ENCODE assay signal across 8 mouse cellular contexts in the genomic region with DNA sequence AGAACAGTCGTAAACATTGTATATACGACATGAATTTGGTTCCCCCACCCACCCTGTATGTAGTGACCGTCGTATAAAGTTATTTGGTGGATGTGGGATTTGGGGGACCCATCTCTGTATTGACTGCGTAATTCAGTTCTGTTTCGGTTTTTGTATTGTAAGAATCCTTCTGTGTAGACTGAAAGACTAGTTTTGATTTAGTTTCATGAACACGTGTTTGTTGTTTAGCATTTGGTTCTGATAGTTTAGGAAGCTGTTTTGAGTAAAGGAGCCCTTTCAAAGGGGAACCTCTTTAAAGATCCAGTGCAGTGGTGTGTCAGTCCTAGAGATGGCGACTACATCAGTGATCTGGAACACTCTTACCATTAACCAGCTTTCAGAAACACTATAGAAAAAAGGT. TPM values are rescaled to one million over a fixed set of nuclear protein-coding genes. Genes with fewer than 3 reads are reported as not detected.
A peak's percentile ranks its signal among the peaks of the same experiment; 100 is the strongest.
DNase-seq lines count a peak whose midpoint lies in the region; ATAC-seq and TF ChIP-seq lines count a peak whose summit lies in the region.

No protein-coding gene starts in this region.

- H3K27me3 ChIP-seq in embryonic facial prominence, embryonic 15.5 days, result peaks cover 12% of the 10 kb centered on the region
- H3K27me3 ChIP-seq in limb, embryonic 11.5 days (ENCODE audit: control insufficient read depth, insufficient read depth, low read length), result no peaks in the 10 kb centered on the region

- H3K4me1 ChIP-seq in lung, adult 2 months (ENCODE audit: control insufficient read depth, insufficient read depth, low read length), result peaks cover 12% of the 10 kb centered on the region
- H3K4me1 ChIP-seq in embryonic facial prominence, embryonic 15.5 days, result peaks cover 22% of the 10 kb centered on the region
- peaks cover 10% of the 10 kb centered on the region; the same call in 1 of the 2 replicates for H3K4me1 ChIP-seq in limb, embryonic 11.5 days (ENCODE audit: control insufficient read depth, insufficient read depth, low read length)
- H3K4me1 ChIP-seq in olfactory bulb, adult 2 months (ENCODE audit: control insufficient read depth, insufficient read depth, low read length), result 0 out of 2 replicates have a peak, but pooled peaks cover 2% of the 10 kb centered on the region

- no peak for DNase-seq in lung, adult 2 months
- no peak for DNase-seq in lung, postnatal 4 days
- DNase-seq in limb, embryonic 11.5 days (ENCODE audit: low spot score), result no peak
- no peak for DNase-seq in frontal cortex, postnatal 36 days (ENCODE audit: low spot score in 2 of 2)
- no peak for DNase-seq in urinary bladder, postnatal 36 days (ENCODE audit: low spot score in 2 of 2)
- DNase-seq in left cerebral cortex, adult 8-10 months (ENCODE audit: low spot score in 2 of 2), result no peak

- H3K27ac ChIP-seq in embryonic facial prominence, embryonic 15.5 days (replicated peaks), result no peak overlapping the region
- H3K27ac ChIP-seq in limb, embryonic 11.5 days (replicated peaks; ENCODE audit: low read depth, low read length), result no peak overlapping the region
- H3K27ac ChIP-seq in olfactory bulb, adult 2 months (ENCODE audit: insufficient read depth, low read depth, low read length), result 0 out of 2 replicates have a peak overlapping the region, but pooled peaks have one; percentile 13

- WGBS in lung, adult 2 months, result 18% methylated on average over 8 of the region's 8 CpGs
- 12% methylated on average over 8 of the region's 8 CpGs for WGBS in embryonic facial prominence, embryonic 15.5 days
- WGBS in limb, embryonic 11.5 days, result 17% methylated on average over 8 of the region's 8 CpGs
- 21% methylated on average over 8 of the region's 8 CpGs for WGBS in olfactory bulb, adult 2 months

- peak overlapping the region; percentile 78 for H3K4me3 ChIP-seq in lung, adult 2 months (replicated peaks; ENCODE audit: extremely low read depth, low read depth, low read length)
- H3K4me3 ChIP-seq in embryonic facial prominence, embryonic 15.5 days (replicated peaks), result peak overlapping the region; percentile 90
- peak overlapping the region; percentile 91 for H3K4me3 ChIP-seq in limb, embryonic 11.5 days (ENCODE audit: low read depth, low read length)
- H3K4me3 ChIP-seq in olfactory bulb, adult 2 months (ENCODE audit: insufficient read depth, low read depth, low read length), result peak overlapping the region; percentile 98

- TF ChIP-seq POLR2A in lung, adult 2 months (IDR thresholded peaks at IDR 0.05; ENCODE audit: borderline replicate concordance, extremely low read depth, low read depth, low read length), result no peak
- TF ChIP-seq POLR2A in olfactory bulb, adult 2 months (IDR thresholded peaks at IDR 0.05; ENCODE audit: insufficient read depth, low read depth, low read length), result no peak

- H3K4me2 ChIP-seq in embryonic facial prominence, embryonic 15.5 days (replicated peaks), result peak overlapping the region; percentile 81
- H3K4me2 ChIP-seq in limb, embryonic 11.5 days (ENCODE audit: low read depth, severe bottlenecking), result peak overlapping the region; percentile 69

- no peaks in the 10 kb centered on the region for H3K36me3 ChIP-seq in embryonic facial prominence, embryonic 15.5 days
- no peaks in the 10 kb centered on the region for H3K36me3 ChIP-seq in limb, embryonic 11.5 days (ENCODE audit: control insufficient read depth, insufficient read depth, low read length)

- no peak for TF ChIP-seq CTCF in lung, adult 2 months (IDR thresholded peaks at IDR 0.05; ENCODE audit: insufficient read depth, low read length)
- no peak for TF ChIP-seq CTCF in olfactory bulb, adult 2 months (IDR thresholded peaks at IDR 0.05; ENCODE audit: insufficient read depth, low read depth, low read length)

- no peak overlapping the region for H3K9ac ChIP-seq in embryonic facial prominence, embryonic 15.5 days
- peak overlapping the region; percentile 91 for H3K9ac ChIP-seq in limb, embryonic 11.5 days (ENCODE audit: low read length)

- no peak for ATAC-seq in embryonic facial prominence, embryonic 15.5 days (ENCODE audit: insufficient number of reproducible peaks, low FRiP score, low TSS enrichment, low read depth)
- ATAC-seq in limb, embryonic 11.5 days (ENCODE audit: insufficient number of reproducible peaks, low FRiP score, low TSS enrichment, low read depth), result no peak

- no peaks in the 10 kb centered on the region for H3K9me3 ChIP-seq in embryonic facial prominence, embryonic 15.5 days (replicated peaks)
- no peaks in the 10 kb centered on the region for H3K9me3 ChIP-seq in limb, embryonic 11.5 days (ENCODE audit: control insufficient read depth, low read length)

RNA-seq across cellular contexts. Expression of a gene that starts 1.4 kb away (rescaled TPM):
- polyA plus RNA-seq in lung, adult 2 months (2012; rRNA removed), result 6.2 and 10.3 TPM in 2 replicates
- polyA plus RNA-seq in embryonic facial prominence, embryonic 15.5 days (2015; fragmentation: Nextera tagmentation; extraction: Ambion mirVana), result 36.8 and 38.9 TPM in 2 replicates
- 47.4 and 49.0 TPM in 2 replicates for polyA plus RNA-seq in limb, embryonic 11.5 days (2014; fragmentation: Nextera tagmentation; extraction: Ambion mirVana)
- polyA plus RNA-seq in olfactory bulb, adult 2 months (2012; ENCODE audit: insufficient read depth, insufficient read length, low replicate concordance, missing spikeins), result not detected in 2 replicates
- total RNA-seq in left cerebral cortex, adult 8-10 months (2022), result 10 to 100 TPM; 39.3 to 48.2 (median 41.8) TPM
